Mouse (Mus musculus) midbrain, embryonic 15.5 days (tissue): ENCODE measurements around the gene Trappc3. TPM values are rescaled to one million over a fixed set of nuclear protein-coding genes. Genes with fewer than 3 reads are reported as not detected.

Source experiments
- ATAC-seq: fragments of 200-750 bp; cut with Nextera tagmentation; replicated peaks from 2 replicates; pipeline ENCODE4 v1.8.0; 2017; ENCODE audit warnings: moderate TSS enrichment
- H3K27ac ChIP-seq: fragments of 300-500 bp; sonication (generic); 2 replicates; pipeline ENCODE4 v1.5.1; 2015; ENCODE audit warnings: mild to moderate bottlenecking, inconsistent platforms
- H3K27me3 ChIP-seq: fragments of 300-500 bp; sonication (generic); replicated peaks from 2 replicates; pipeline ENCODE4 v1.6.1; 2015; ENCODE audit warnings: inconsistent platforms
- H3K36me3 ChIP-seq: fragments of 300-500 bp; sonication (generic); replicated peaks from 2 replicates; pipeline ENCODE4 v1.6.1; 2015; ENCODE audit warnings: inconsistent platforms
- H3K4me1 ChIP-seq: fragments of 300-500 bp; sonication (generic); 2 replicates; pipeline ENCODE4 v1.6.1; 2015; ENCODE audit warnings: inconsistent platforms
- H3K4me2 ChIP-seq: fragments of 300-500 bp; sonication (generic); 2 replicates; pipeline ENCODE4 v1.6.1; 2015; ENCODE audit warnings: inconsistent platforms, mild to moderate bottlenecking, moderate library complexity
- H3K4me3 ChIP-seq: fragments of 300-500 bp; sonication (generic); 2 replicates; pipeline ENCODE4 v1.5.1; 2015; ENCODE audit warnings: mild to moderate bottlenecking, inconsistent platforms
- H3K9ac ChIP-seq: fragments of 300-500 bp; sonication (generic); 2 replicates; pipeline ENCODE4 v1.6.1; 2015; ENCODE audit warnings: mild to moderate bottlenecking, inconsistent platforms
- H3K9me3 ChIP-seq: fragments of 300-500 bp; sonication (generic); 2 replicates; pipeline ENCODE4 v1.6.1; 2016; ENCODE audit warnings: inconsistent platforms
- WGBS: fragments of 180-500 bp; shearing (Covaris S2); methylation state at CpG from one replicate; pipeline ENCODE4 v1.1.7; 2015; ENCODE audit warnings: mixed read lengths; 5-methylcytosine and 5-hydroxymethylcytosine counted together
- polyA plus RNA-seq: library from polyadenylated mRNA; unstranded; fragments of >200 nt; fragmentation: Nextera tagmentation; extraction: Ambion mirVana; gene quantifications from 2 replicates; pipeline ENCODE4 v1.2.1, GENCODE M21; 2015

The Trappc3 gene
- polyA plus RNA-seq, 1 experiment from 2014 or later = 188 TPM

DNA sequence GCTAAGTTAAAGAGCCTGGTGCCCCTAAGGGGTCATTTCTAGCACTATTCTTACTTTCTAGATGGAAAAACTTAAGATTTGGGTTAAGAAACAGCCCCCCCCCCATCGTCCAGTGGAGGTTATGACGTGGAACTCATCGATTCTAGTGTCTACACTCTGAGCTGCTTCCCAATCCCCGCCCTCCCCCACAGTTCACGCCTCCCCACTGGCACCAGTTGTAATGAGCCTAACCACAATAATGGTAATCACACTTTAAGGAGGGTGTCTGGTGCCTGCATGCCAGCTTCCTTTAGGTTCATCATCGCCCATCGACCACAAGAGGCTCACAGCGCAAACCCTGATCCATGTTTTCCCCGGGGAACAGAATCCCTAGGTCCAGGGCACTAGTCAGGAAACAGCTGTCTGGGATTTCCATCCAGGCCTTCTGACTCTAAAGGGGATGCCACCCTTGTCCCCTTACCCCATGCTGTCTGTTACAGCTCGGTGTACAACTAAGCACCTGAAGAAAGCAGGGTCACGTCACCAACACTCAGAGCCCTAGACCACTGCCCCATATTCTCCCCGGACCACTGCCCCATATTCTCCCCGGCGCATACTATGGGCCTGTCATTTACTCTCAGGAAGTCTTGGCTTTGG lies 8.4 kb upstream of the Trappc3 start:
- no peaks in the 10 kb centered on the region for H3K36me3 ChIP-seq
- H3K27ac ChIP-seq = no peak overlapping the region
- peak overlapping the region; percentile 82 for H3K4me2 ChIP-seq
- WGBS = 66% methylated on average over 14 of the region's 14 CpGs
- H3K4me3 ChIP-seq = peak overlapping the region; percentile 96
- no peak for ATAC-seq
- H3K27me3 ChIP-seq = no peaks in the 10 kb centered on the region
- no peaks in the 10 kb centered on the region for H3K9me3 ChIP-seq
- peaks cover 64% of the 10 kb centered on the region for H3K4me1 ChIP-seq
- H3K9ac ChIP-seq = peak overlapping the region; percentile 94; the same call in 1 of the 2 replicates

DNA sequence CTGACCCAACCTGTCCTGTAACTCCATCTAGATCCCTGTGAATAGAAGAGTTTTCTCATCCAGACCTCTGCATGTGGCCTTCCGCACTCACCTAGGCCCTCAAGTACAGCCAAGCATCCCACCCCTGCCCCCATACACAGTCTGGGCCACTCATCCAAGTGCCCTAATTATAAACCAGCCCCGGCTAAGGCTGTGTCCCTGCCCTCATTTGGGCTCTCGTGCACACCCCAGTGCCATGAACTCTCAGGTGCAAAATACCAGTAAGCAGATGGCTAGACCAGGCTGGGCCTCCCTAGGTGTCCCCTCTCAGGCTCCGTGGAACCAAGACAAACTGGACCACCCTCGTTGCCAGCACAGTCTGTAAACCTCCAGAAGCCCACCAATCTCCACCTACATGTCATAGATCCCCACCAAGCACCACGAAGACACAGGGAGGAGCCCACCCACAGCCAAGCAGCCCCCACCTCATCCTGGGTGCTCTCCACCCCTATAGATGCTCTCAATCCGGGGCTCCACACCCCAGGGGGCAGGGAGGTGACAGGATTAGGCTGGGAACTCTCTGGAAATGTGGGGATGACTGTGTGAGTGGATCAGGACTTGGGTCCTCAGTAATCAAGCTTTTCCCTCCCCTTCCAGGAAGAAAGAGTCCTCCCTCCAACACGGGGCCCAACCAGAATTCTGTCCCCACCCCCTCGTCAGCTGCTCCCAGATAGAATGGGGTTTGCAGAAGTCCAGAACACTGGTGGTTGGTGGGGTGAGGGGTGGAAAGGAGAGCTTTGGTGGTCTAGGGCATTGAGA lies 7.6 kb upstream of the Trappc3 start:
- H3K36me3 ChIP-seq = no peaks in the 10 kb centered on the region
- H3K4me2 ChIP-seq = peak overlapping the region; percentile 82
- peaks cover 64% of the 10 kb centered on the region for H3K4me1 ChIP-seq
- WGBS = 12% methylated on average over 9 of the region's 9 CpGs
- peak overlapping the region; percentile 96 for H3K27ac ChIP-seq
- H3K4me3 ChIP-seq = peak overlapping the region; percentile 96
- no peaks in the 10 kb centered on the region for H3K9me3 ChIP-seq
- H3K27me3 ChIP-seq = no peaks in the 10 kb centered on the region
- peak overlapping the region; percentile 94 for H3K9ac ChIP-seq
- ATAC-seq = 0 out of 2 replicates have a peak, but pooled peaks have one; percentile 3

DNA sequence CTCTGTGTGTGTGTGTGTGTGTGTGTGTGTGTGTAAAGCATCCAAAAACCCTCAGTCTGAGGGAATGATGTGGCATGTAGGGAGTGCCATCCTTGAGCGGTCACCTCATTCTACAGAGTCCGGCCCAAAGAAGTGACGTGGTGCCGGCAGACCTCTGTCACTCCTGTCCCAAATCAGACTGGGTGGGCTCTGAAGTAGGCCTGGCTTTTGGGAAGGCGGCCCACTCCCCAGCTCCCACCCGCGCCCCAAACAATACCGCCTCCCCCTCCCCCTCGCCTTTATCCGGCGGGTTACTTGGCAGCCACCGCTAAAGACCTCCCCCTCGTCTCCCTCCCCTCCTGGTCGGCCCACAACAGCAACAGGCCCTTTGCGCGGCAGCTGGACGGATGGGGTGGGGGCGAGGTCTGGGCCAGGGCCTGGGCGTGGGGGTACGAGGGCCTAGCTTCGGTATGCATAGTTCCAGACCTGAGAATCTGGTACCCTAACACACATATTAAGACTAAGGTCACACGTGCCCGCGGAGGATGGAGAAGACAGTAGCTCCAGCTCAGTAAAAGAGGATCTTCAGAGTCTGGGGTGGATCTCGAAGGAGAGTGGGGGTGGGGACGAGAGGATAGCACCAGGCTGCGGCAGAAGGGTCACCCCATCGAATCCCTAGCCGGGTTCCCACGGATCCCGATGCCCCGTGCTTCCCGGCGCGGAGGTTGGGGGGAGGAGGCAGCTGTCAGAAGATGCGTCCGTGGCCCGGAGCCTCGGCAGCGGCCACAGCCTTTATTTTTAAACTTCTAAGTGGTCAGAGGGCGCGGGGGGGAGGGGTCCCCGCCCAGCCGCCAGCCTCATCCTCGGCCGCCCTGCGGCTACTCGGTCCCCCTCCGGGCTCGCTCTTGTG lies 6.8 kb upstream of the Trappc3 start:
- Histone ChIP-seq H3K27ac (peak overlapping the region; percentile 96), H3K36me3 (no peaks in the 10 kb centered on the region), H3K4me1 (peaks cover 65% of the 10 kb centered on the region), H3K4me2 (peak overlapping the region; percentile 82), H3K9ac (peak overlapping the region; percentile 94), H3K9me3 (no peaks in the 10 kb centered on the region), H3K4me3 (peak overlapping the region; percentile 96), H3K27me3 (no peaks in the 10 kb centered on the region)
- WGBS = under 1% methylated on average over 49 of the region's 50 CpGs
- peak; percentile 20 for ATAC-seq

DNA sequence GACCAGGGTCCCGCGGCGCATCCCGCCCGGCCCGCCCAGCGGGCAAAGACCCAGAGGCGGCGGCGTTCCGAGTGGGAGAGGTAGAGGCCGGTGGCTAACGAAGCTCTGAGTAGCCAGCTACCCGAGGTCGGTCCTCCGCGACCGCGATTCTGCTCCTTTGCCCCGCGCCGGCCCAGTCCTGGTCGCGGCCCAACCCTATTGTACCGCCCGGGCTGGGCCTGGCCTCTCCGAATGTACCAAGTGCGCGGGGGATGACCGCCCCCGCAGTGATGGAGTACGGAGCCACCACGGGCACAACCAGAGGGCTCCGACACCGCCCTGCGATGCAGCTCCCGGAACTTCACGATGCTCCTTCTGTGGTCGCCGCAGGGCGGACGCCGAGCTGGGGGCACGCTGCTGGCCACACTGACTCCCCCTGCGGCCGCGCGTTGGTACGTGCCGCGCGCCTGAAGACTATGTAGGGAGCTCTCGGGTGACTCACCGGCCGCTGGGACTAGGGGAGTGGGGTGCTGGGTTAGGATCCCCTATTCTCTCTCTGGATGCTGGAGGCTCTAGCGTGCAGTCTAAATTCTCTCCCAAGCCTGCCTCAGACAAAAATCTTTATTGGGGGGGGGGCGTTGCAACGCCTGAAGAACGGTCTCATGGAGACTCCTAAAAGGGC lies 5.9 kb upstream of the Trappc3 start, which contains the start of gene Map7d1:
Map7d1 (minus strand) TSS at position 213 of the 661 bp plus-strand sequence.
- under 1% methylated on average over 59 of the region's 59 CpGs for WGBS
- H3K4me3 ChIP-seq = peak within 1 kb of the TSS; percentile 96
- no peaks in the 10 kb centered on the region for H3K27me3 ChIP-seq
- H3K36me3 ChIP-seq = no peaks in the 10 kb centered on the region
- peak within 1 kb of the TSS; percentile 94 for H3K9ac ChIP-seq
- peaks cover 56% of the 10 kb centered on the region for H3K4me1 ChIP-seq
- ATAC-seq = peak; percentile 87
- H3K27ac ChIP-seq = peak within 1 kb of the TSS; percentile 96
- H3K4me2 ChIP-seq = peak within 1 kb of the TSS; percentile 82
- H3K9me3 ChIP-seq = no peaks in the 10 kb centered on the region

DNA sequence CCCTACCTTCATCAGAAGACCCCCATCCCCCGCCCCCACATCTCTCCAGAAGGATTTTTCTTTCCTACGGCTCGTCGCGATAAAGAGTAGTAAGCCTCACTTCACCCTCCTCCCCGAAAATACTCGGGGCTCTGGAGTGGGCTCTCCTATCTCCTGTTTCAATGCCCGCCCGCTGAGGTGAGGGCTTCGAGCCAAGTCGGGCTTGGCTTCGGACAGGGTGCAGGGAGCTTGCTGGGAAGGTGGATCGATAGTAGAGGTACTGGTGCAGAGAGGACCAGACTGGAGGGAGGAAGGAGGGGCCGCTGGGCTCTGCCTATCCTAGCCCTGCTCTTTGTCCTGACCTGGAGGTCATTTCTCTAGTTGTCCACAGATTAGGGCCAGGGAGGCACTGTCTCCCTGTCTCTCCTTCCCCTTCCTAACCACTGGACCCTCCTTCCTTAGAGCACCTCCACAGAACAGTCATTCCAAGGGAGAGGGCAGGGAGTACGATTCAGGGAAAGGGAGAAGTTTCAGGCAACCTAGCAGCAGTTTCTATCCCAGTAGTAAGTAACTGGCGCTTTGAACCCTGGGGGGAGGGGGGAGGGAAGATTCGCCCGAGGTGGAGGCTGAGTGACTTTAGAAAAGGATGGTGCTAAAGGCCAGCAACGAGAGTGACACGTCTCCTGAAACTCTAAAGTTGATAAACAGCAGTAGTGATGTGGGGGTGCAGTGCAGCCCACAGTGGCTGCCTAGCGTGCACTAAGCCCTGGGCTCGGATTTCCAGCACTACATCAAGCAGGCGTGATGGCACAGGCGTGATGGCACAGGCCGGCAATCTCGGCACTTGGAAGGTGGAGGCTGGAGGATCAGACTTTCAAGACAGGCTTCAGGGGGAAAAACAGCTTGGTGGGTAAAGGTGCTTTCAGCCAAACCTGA lies 4.9 kb upstream of the Trappc3 start:
- H3K9me3 ChIP-seq = no peaks in the 10 kb centered on the region
- peak overlapping the region; percentile 82 for H3K4me2 ChIP-seq
- peaks cover 46% of the 10 kb centered on the region for H3K4me1 ChIP-seq
- peak overlapping the region; percentile 96 for H3K4me3 ChIP-seq
- H3K9ac ChIP-seq = peak overlapping the region; percentile 94
- H3K36me3 ChIP-seq = no peaks in the 10 kb centered on the region
- H3K27me3 ChIP-seq = no peaks in the 10 kb centered on the region
- 2% methylated on average over 26 of the region's 26 CpGs for WGBS
- no peak; the same call in 1 of the 2 replicates for ATAC-seq
- peak overlapping the region; percentile 96 for H3K27ac ChIP-seq

DNA sequence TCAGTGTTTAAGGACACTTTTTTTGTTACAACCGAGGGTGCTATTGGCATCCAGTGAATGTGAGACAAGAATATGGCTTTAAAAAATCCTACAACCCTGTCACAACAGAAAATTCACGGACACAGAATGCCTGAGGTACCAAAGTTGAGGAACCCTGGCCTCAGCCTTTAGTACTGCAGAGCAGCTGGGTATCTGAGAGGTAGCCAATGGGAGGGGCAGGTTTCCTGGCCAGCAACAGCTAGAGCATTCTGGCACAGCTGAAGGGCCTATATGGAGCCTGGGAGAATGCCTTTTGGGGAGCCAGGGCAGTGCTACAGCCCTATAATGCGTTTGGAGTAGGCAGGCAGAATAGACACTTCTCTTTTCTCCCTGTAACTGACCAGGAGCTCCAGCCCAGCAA lies 3.1 kb upstream of the Trappc3 start:
- H3K9ac ChIP-seq = no peak overlapping the region

DNA sequence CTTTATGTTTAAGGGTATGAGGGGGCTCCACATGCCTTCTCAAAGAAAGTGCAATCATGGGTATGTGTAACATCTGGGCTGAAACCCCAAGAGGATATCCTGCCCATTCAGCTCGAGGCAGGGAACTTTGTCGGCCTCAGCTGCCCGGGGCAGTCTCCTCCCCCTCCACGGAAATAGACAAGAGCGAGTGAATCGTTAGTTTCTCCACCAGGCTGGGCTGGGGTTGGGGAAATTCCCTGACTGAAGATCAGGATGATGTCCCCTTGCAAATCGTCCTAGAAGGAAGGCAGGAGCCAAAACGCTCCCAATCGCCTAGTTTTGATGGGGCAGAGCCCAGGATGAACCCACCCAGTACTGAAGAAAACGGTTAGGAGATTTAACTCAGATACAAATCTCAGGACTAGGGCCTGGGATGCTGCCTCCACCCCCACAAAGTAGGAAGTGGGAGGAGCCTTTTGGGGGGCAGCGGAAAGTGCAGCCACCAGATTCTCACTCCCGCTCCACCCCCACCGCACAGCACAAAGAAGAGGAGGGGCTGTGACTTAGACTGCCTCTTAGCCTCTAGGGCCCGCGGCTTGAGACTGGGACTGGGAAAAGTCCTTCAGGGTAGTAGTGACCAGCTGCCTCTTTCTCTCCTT lies 2.5 kb upstream of the Trappc3 start:
- Histone ChIP-seq H3K4me3 (no peak overlapping the region), H3K27me3 (no peaks in the 10 kb centered on the region), H3K4me2 (peak overlapping the region; percentile 29), H3K36me3 (no peaks in the 10 kb centered on the region), H3K4me1 (peaks cover 31% of the 10 kb centered on the region), H3K9me3 (no peaks in the 10 kb centered on the region), H3K9ac (0 out of 2 replicates have a peak overlapping the region, but pooled peaks have one; percentile 3), H3K27ac (peak overlapping the region; percentile 28)
- ATAC-seq = no peak
- WGBS = 2% methylated on average over 15 of the region's 15 CpGs

More for the DNA sequence above, 3.1 kb upstream of the Trappc3 start:
- H3K36me3 ChIP-seq = no peaks in the 10 kb centered on the region
- WGBS = 27% methylated on average over 3 of the region's 3 CpGs
- no peak for ATAC-seq
- no peak overlapping the region for H3K4me2 ChIP-seq
- H3K4me3 ChIP-seq = no peak overlapping the region
- peak overlapping the region; percentile 28 for H3K27ac ChIP-seq
- H3K27me3 ChIP-seq = no peaks in the 10 kb centered on the region
- peaks cover 37% of the 10 kb centered on the region for H3K4me1 ChIP-seq
- no peaks in the 10 kb centered on the region for H3K9me3 ChIP-seq

DNA sequence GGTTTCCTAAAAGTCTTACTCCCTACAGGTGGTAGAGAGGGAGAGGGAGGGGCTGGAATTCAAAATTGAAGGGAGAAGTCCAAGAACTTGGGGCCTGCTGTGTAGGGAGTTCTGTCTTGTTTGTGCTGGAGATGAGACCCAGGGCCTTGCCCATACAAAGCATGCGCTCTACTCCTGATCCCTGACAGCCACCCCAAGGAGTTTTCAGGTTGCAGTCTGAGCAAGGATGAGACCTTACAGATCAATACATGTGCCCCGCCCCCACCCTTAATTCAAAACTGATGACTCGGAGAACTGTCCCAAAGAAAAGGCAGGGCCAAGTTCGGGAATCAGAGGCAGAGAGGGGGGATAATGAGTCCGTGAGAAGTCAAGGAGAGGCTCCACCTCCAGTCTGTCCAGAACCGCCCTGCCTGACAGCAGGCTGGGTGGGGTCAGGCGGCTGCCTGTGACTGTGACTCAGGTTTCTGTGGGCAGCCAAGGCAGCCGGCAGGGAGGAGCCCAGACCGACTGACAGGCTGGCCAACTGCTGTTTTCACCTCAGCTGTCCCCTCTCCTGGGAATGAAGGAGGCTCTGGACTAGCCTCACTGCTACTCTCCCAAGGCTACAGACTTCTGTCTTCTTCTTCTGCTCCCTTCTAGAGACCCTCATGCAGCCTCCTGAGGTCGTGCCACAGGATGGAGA lies 1.5 kb upstream of the Trappc3 start:
- Histone ChIP-seq H3K9ac (no peak overlapping the region), H3K4me2 (no peak overlapping the region), H3K36me3 (no peaks in the 10 kb centered on the region), H3K4me1 (peaks cover 32% of the 10 kb centered on the region), H3K4me3 (no peak overlapping the region), H3K27me3 (no peaks in the 10 kb centered on the region), H3K27ac (no peak overlapping the region), H3K9me3 (no peaks in the 10 kb centered on the region)
- WGBS = 10% methylated on average over 10 of the region's 10 CpGs
- no peak for ATAC-seq

DNA sequence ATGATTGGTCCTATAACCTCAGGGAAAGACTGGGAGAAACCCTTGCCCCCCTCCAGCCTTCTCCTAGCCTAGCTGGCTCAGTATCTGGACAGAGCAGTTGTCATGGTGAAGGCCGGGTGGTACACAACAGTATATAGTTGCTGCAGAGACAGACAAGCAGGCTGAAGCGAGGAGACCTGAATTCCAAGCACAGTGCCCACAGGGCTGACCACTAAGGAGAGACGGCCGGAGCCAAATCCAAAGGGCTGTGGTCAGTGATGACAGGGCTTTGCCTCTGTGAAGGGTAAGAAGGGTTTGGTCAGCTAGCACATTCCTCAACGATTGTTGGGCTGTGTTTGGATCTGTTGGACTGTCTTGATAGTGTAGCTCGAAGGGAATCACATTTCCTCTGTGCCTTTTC lies 859 bp upstream of the Trappc3 start:
- WGBS = 78% methylated on average over 6 of the region's 6 CpGs
- Histone ChIP-seq H3K4me3 (no peak overlapping the region), H3K4me1 (peaks cover 33% of the 10 kb centered on the region), H3K27me3 (no peaks in the 10 kb centered on the region), H3K4me2 (no peak overlapping the region), H3K36me3 (no peaks in the 10 kb centered on the region), H3K9ac (no peak overlapping the region), H3K9me3 (no peaks in the 10 kb centered on the region), H3K27ac (no peak overlapping the region)
- no peak for ATAC-seq

DNA sequence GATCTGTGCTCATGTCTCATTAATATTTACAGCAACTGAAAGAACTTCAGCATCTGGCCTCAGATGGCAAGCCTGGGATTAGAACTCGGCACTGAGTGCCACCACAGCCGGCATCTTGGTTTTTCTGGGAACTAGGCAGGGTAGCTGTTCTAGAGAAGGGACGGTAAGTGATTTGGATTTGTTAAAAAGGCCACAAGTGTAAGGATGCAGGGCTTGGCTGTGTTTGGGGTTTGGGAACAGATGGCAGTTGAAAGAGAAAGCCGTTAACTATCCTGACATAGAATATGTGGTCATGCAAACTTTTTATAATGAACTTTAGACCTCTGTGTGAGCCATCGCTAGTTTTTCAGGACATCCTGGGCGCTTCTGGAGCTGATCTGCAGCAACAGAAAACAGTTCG lies 450 bp upstream of the Trappc3 start:
- Histone ChIP-seq H3K27ac (no peak overlapping the region), H3K4me1 (peaks cover 33% of the 10 kb centered on the region), H3K36me3 (no peaks in the 10 kb centered on the region), H3K9me3 (no peaks in the 10 kb centered on the region), H3K27me3 (no peaks in the 10 kb centered on the region), H3K4me3 (no peak overlapping the region; the same call in 1 of the 2 replicates), H3K9ac (no peak overlapping the region), H3K4me2 (no peak overlapping the region)
- no peak for ATAC-seq
- 51% methylated on average over 7 of the region's 7 CpGs for WGBS
